Mouse (Mus musculus): ENCODE results near the gene Thpo. TPM values are rescaled to one million over a fixed set of nuclear protein-coding genes. Genes with fewer than 3 reads are reported as not detected.

The Thpo gene
- total RNA-seq (2021), result 1 to 10 TPM; 1.5 to 1.7 TPM
- long read RNA-seq, experiment 1, result 0 reads
- long read RNA-seq, experiment 2, result 0 reads

DNA sequence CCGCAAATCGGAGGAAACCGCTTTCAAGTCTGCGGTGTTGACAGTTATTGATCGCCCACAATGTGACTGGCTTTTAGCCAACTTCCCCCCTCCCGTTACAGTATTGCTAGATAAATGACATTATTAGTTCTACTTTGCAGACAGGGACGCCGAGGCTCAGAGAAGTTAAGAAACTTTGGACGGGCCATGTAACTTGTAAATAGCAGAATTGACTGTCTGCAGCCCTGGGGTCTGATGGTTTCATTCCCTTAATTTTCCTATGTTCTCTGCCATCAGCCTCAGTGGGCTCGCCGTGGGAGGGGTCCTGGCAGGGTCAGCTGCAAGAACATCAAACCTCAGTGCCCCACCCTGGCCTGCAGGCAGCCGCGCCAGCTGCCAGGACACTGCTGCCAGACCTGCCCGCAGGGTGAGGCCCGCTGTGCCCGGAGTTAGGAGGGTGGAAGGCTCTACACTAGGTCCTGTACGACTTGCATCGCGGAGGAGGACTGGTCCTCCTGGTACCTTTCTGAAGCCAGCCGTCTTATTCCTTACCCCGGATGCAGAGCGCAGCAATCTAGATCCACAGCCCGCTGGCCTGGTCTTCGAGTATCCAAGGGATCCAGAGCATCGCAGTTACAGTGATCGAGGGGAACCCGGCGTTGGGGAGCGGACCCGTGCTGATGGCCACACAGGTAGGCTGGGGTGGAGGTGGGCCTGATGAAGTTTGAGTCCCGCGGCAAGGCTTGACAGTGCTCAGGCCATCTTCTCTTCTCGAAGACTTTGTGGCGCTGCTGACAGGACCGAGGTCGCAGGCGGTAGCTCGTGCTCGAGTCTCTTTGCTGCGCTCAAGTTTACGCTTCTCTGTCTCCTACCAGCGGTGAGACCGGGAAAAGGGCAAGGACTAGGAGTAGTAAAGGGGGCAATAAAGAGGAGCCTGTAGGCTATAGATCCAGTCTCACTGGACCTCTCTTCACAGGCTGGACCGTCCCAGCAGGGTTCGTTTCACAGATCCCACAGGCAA, at the start of gene Thpo:
Gene Thpo (minus strand): TSS at position 781 of the 1,000 bp plus-strand sequence.
- no peak for DNase-seq (ENCODE audit: low spot score in 2 of 2)

- no peak for DNase-seq (ENCODE audit: low spot score in 2 of 2)
Observed at GRCm38 (mm10) chr16:20783891-20784290, 49.6 kb upstream of the Thpo start.

GRCm38 (mm10) chr16:20781101-20781630, 46.9 kb upstream of the Thpo start:
- DNase-seq (ENCODE audit: low spot score in 2 of 2), result no peak

DNA sequence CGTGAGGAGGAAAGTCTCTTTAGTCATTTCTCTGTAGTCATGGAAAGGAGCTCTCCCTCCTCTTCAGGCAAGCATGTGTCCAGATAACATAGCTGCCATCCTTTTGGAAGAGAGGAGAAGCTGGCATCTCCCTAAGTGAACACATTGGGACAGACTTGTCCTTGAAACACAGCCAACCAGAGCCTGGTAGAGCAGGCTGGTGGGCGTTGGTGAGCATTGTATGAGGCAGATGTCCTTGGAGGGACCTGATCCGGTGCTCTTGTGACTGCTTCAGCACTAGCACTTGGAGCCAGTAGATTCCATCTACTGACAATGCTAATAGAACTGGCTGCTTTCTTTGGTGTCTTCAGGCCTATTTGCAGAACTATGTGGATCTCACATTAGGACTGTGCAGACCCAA, 45.5 kb upstream of the Thpo start:
- DNase-seq (ENCODE audit: low spot score in 2 of 2), result no peak

- no peak for DNase-seq (ENCODE audit: low spot score in 2 of 2)
Observed at GRCm38 (mm10) chr16:20775021-20775420, 40.7 kb upstream of the Thpo start.

GRCm38 (mm10) chr16:20765244-20765643, 30.9 kb upstream of the Thpo start:
- DNase-seq (ENCODE audit: low spot score in 2 of 2), result peak in 1 of 2 experiments; percentile 37

- peak in 1 of 2 experiments; percentile 59 for DNase-seq (ENCODE audit: low spot score in 2 of 2)
Observed at GRCm38 (mm10) chr16:20761681-20762080, 27.4 kb upstream of the Thpo start.

DNA sequence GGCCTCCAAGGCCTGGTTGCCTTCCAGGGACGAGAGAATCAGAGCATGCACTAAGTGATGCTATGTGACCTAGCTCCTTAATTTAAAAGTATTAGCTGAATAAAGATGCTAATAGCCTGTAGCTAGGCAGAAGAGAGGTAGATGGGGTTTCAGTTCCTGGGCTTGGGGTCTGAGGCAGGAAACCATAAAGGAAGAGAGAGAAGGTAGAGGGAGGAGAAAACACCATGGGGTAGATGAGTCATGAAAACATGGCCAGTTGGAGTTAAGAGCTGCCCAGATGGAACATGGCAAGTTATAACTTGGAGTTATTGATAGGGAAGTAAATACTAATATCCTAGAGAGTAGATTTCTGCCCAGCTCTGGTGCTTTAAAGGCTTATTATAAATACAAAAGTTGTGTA, 23.1 kb upstream of the Thpo start:
- DNase-seq (ENCODE audit: low spot score in 2 of 2), result no peak

DNA sequence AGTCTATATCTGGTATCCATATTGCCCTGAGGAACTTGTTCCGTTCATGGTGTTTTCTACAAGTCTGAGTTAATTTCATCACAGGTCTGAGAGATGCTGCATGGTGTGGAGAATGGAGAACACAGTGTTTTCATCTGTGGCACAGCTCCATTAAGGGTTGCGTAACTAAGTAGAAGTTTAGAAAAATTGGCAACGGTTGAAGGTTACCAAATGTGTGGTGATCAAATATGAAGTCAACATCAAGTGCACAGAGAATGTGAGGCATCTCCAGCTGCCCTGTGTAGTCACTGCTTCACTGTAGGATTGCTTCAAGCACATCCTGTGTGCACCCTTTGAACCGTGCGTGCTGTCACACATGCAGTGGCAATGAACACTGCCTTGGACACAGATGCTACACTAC, 21.7 kb upstream of the Thpo start:
- DNase-seq (ENCODE audit: low spot score in 2 of 2), result no peak

GRCm38 (mm10) chr16:20750518-20750917, 16.2 kb upstream of the Thpo start:
- DNase-seq (ENCODE audit: low spot score in 2 of 2), result no peak

DNA sequence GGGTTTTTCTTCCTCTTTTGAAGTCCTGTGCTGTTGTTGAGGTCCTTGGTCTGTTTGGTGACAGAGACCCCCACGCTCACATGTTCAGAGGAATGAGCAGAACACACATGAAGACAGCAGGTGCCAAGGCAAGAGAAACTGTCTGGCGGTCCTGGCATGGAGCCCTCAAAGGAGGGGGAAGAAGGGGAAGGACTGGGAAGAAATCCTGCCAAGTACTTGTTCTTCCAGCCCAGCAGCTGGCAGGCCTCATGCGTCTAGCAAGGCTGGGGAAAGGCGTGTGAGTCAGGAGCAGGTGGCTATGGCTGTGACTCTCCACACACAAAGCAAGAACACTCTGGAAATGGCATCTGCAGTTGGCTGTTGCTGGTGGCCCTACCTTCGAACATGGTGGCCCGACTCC, 12.3 kb upstream of the Thpo start:
- peak in 1 of 2 experiments; percentile 75 for DNase-seq (ENCODE audit: low spot score in 2 of 2)

GRCm38 (mm10) chr16:20739845-20740244, 5.5 kb upstream of the Thpo start:
- no peak for DNase-seq (ENCODE audit: low spot score in 2 of 2)

GRCm38 (mm10) chr16:20736823-20737222, 2.5 kb upstream of the Thpo start:
- DNase-seq (ENCODE audit: low spot score in 2 of 2), result no peak

GRCm38 (mm10) chr16:20736168-20736567, 1.9 kb upstream of the Thpo start:
- DNase-seq (ENCODE audit: low spot score in 2 of 2), result no peak

DNA sequence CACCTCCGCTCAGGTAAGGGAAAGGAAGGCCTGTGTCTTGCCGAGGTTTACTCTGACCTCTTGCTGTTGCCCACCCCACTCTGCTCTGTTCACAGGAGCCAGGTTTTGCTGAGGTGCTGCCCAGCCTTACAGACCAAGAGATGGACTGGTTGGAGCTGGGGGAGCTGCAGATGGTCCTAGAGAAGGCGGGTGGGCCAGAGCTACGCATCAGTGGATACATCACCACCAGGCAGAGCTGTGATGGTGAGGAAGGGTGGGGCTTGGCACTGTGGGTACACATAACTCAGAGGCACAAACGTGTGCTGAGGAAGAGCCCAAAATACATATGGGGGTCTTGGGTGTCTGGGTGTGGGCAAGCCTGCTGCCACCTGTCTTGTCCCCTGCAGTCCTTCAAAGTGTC, 1.3 kb upstream of the Thpo start:
- DNase-seq (ENCODE audit: low spot score in 2 of 2), result no peak

DNA sequence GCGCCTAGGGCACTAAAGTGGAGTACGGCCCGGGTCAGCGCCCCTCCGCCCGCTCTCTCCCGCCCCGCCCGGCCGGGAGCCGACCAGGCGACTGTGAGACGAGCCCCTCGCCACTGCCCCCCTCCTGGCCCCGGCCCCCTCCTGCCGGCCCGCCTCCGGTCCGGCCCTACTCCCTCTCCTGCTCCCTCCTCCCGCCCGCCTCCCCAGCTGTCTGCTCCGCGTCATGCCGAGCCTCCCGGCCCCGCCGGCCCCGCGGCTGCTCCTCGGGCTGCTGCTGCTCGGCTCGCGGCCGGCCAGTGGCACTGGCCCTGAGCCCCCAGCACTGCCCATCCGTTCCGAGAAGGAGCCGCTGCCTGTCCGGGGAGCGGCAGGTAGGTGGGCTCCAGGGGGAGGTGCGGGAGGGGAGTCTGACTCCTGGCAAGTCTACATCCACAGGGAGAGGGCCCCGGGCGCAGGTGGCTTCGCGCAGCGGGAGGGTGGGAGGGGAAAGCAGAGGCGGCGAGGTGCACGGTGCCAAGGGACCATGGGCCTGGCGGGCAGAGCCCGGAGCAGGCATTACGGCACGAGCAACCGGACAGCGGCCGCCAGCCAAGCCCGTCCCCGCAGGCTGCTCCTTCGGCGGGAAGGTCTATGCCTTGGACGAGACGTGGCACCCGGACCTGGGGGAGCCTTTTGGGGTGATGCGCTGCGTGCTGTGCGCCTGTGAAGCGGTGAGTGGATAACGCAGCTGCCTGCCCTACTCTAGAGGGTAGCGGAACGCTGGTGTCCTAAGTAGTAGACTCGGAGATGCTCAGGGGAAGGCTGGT, 1.2 kb downstream of the Thpo start, which contains the start of gene Chrd:
Gene Chrd (plus strand): TSS at position 203 of the 806 bp plus-strand sequence.
- peak; percentile 71 to 82 for DNase-seq (ENCODE audit: low spot score in 2 of 2)

- peak in 1 of 2 experiments; percentile 52 for DNase-seq (ENCODE audit: low spot score in 2 of 2)
Observed at GRCm38 (mm10) chr16:20732251-20732924, 1.9 kb downstream of the Thpo start.

- DNase-seq (ENCODE audit: low spot score in 2 of 2), result no peak
Observed at GRCm38 (mm10) chr16:20731688-20732087, 2.6 kb downstream of the Thpo start.

GRCm38 (mm10) chr16:20730293-20730711, 4.0 kb downstream of the Thpo start:
- DNase-seq (ENCODE audit: low spot score in 2 of 2), result no peak

DNA sequence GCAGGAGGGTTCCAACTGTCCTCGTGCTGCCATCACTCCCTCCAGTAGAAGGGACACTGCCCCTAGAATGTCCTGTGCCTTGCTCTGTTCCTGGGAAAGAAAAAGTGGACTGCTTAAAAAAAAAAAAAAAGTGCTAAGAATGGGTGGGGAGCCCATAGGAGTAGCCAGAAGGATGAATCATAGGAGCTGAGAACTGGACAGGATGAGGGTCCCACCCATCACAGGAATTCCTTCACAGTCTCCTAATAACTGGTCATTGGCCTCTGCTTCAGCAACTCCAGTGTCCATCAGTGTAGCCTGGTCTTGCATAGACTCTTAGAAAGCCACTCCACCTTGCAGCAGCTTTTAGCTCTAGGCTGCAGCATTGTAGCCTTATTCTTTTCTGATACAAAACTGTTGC, 7.9 kb downstream of the Thpo start:
- DNase-seq (ENCODE audit: low spot score in 2 of 2), result no peak

DNA sequence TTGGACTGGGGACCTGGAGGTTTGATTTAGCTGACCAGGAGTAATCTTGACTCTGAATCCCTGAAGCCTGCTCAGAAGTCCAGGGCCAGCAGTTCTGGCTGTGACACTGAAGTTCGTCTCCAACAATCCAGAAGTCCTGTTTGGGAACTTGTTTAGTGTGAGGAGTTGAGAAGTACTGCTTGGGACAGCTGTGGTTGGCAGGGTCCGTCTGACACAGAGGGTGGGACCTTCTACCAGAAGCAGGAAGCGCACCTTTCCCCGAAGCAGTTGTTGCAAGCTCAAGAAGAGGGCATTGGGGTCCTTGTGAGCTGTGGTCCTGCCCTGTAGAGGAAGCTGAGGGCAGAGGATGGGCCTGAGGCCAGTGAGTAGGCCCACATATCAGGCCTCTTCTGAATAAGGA, 8.6 kb downstream of the Thpo start:
- DNase-seq (ENCODE audit: low spot score in 2 of 2), result no peak

Measured in gastrocnemius, postnatal 4 days (tissue).